Mouse (Mus musculus): ENCODE results near the gene Atp6v0b. TPM values are rescaled to one million over a fixed set of nuclear protein-coding genes. Genes with fewer than 3 reads are reported as not detected.

Gene Atp6v0b
- total and polyA plus RNA-seq, 2 experiments from 2014 or later, result 216 to 356 TPM

DNA sequence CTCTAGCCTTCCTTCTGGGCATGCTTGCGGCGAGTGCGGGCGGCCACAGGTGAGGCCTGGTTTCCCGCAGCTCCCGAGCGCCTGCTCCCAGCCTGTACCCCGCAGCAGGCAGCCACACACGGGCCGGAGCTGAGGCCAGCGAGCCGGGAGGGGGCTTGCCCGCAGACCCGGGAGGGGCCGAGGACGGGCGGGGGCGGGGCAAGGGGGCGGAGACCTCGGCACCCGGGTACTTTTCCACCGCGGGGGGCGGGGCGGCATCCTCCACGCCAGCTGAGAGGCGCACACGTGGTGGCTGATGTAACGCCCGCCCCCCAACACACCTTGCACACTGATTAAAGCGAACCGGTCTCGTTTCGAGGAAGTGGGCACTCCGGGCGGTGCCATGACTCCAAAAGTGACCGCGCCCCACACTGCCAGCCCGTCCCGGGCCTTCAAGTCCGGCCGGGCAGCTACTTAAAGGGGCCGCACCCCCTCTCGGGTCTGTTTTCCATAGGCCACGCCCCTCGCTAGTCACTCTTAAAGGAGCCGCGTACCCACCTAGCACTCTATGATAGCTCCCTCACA, 50.8 kb downstream of the Atp6v0b start:
- H3K4me1 ChIP-seq (ENCODE audit: control insufficient read depth, insufficient read depth), result peaks cover 8% of the 10 kb centered on the region; the same call in 1 of the 2 replicates
- H3K9ac ChIP-seq (replicated peaks; ENCODE audit: low read depth, low read length), result peak overlapping the region; percentile 56; the same call in 1 of the 2 replicates
- ATAC-seq (ENCODE audit: insufficient read depth, low read depth) (peak; percentile 88), DNase-seq (ENCODE audit: low spot score) (peak; percentile 89)
- WGBS, result under 1% methylated on average over 43 of the region's 48 CpGs
- no peak for TF ChIP-seq CTCF (IDR thresholded peaks at IDR 0.05; ENCODE audit: low read depth)
- no peaks in the 10 kb centered on the region for H3K36me3 ChIP-seq (replicated peaks; ENCODE audit: control insufficient read depth, insufficient read depth, low read length)
- peak overlapping the region; percentile 99 for H3K4me2 ChIP-seq (ENCODE audit: low read depth, low read length)
- 0 out of 2 replicates have a peak, but pooled peaks cover 4% of the 10 kb centered on the region for H3K27me3 ChIP-seq (ENCODE audit: control insufficient read depth, insufficient read depth, low read length)
- peak overlapping the region; percentile 58 for H3K27ac ChIP-seq (ENCODE audit: low read depth)
- peak overlapping the region; percentile 76 for H3K4me3 ChIP-seq (ENCODE audit: low read depth, low read length)
- no peaks in the 10 kb centered on the region for H3K9me3 ChIP-seq (replicated peaks; ENCODE audit: control insufficient read depth, low read length)

DNA sequence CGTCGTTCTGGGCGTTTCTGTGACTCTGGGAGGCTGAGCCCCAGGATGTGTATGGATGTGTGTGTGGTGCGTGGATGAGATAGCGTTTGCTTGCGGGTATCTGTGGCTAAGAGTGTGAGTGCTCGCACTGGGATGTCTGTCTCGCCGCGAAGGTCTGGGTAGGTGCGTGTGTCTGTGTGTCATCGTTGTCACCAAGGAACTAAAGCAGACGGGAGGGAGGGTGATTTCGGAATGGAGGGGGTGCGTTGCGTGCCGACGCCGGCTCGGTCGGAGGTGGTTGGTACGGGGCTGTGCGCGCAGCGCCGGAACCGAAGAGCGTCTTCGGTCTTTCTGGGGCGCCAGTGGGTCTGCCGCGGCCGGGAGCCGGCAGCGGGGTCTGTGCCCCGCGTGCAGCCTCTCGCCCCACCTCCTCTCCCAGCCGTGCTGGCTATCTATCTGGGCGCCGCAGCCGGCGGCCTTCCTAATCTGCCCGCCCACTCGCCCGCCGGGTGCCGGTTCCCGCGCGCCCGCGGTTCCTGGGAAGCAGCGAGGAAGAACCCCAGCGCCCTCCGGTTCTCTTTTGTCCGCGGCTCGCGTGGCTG, 51.5 kb downstream of the Atp6v0b start:
- Histone ChIP-seq H3K4me1 (ENCODE audit: control insufficient read depth, insufficient read depth) (peaks cover 8% of the 10 kb centered on the region; the same call in 1 of the 2 replicates), H3K9me3 (replicated peaks; ENCODE audit: control insufficient read depth, low read length) (no peaks in the 10 kb centered on the region), H3K4me2 (ENCODE audit: low read depth, low read length) (peak overlapping the region; percentile 99), H3K27me3 (ENCODE audit: control insufficient read depth, insufficient read depth, low read length) (0 out of 2 replicates have a peak, but pooled peaks cover 4% of the 10 kb centered on the region), H3K27ac (ENCODE audit: low read depth) (peak overlapping the region; percentile 58), H3K9ac (replicated peaks; ENCODE audit: low read depth, low read length) (peak overlapping the region; percentile 56), H3K4me3 (ENCODE audit: low read depth, low read length) (peak overlapping the region; percentile 76), H3K36me3 (replicated peaks; ENCODE audit: control insufficient read depth, insufficient read depth, low read length) (no peaks in the 10 kb centered on the region)
- TF ChIP-seq CTCF (IDR thresholded peaks at IDR 0.05; ENCODE audit: low read depth) (no peak), EP300 (IDR thresholded peaks at IDR 0.05; ENCODE audit: low read depth) (no peak)
- ATAC-seq (ENCODE audit: insufficient read depth, low read depth) (peak; percentile 19), DNase-seq (ENCODE audit: low spot score) (no peak)
- 0% methylated on average over 50 of the region's 60 CpGs for WGBS

DNA sequence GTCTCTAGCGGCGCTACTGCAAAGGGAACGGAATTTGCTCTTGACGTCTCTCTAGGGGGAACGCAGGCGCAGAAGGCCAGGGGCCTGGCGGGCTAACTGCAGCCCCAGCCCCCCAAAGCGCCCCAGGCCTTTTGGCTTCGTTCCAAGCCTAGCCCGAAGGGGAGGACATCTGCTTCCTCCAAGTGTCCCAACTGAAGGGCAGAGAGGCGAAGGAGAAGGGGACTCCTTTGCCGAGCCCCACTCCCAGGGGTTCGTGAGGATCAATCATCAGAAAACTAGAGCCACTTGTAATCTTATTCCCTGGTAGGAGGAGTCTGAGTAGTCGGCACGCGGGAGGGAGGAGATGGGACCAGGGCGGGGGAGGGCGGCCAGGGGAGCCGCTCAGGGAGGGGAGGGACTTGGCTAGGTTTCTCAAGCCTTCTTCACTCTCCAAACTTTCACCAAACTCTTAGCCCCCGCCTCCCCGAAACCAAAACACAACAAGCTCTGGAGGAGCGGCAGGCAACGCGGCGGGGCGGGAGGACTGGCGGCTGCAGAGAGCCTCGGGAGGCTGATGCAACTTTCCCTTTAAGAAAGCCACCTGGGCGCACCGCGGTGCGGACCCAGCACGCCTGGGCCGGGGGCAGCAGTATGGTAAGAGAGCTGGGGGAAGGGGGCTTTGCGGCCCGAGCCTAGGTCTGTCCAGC, 52.1 kb downstream of the Atp6v0b start:
- Histone ChIP-seq H3K9ac (replicated peaks; ENCODE audit: low read depth, low read length) (peak overlapping the region; percentile 56; the same call in 1 of the 2 replicates), H3K27ac (ENCODE audit: low read depth) (no peak overlapping the region; the same call in 1 of the 2 replicates), H3K4me1 (ENCODE audit: control insufficient read depth, insufficient read depth) (peaks cover 15% of the 10 kb centered on the region), H3K4me3 (ENCODE audit: low read depth, low read length) (peak overlapping the region; percentile 76), H3K36me3 (replicated peaks; ENCODE audit: control insufficient read depth, insufficient read depth, low read length) (no peaks in the 10 kb centered on the region), H3K9me3 (replicated peaks; ENCODE audit: control insufficient read depth, low read length) (no peaks in the 10 kb centered on the region), H3K4me2 (ENCODE audit: low read depth, low read length) (peak overlapping the region; percentile 99), H3K27me3 (ENCODE audit: control insufficient read depth, insufficient read depth, low read length) (0 out of 2 replicates have a peak, but pooled peaks cover 4% of the 10 kb centered on the region)
- DNase-seq (ENCODE audit: low spot score) (peak; percentile 49), ATAC-seq (ENCODE audit: insufficient read depth, low read depth) (peak; percentile 10; the same call in 1 of the 2 replicates)
- TF ChIP-seq CTCF (IDR thresholded peaks at IDR 0.05; ENCODE audit: low read depth), result no peak
- TF ChIP-seq EP300 (IDR thresholded peaks at IDR 0.05; ENCODE audit: low read depth), result no peak
- WGBS, result 3% methylated on average over 36 of the region's 36 CpGs

- H3K4me1 ChIP-seq (ENCODE audit: control insufficient read depth, insufficient read depth), result peaks cover 18% of the 10 kb centered on the region
- DNase-seq (ENCODE audit: low spot score) (no peak), ATAC-seq (ENCODE audit: insufficient read depth, low read depth) (no peak)
- WGBS, result 37% methylated on average over 3 of the region's 3 CpGs
- no peaks in the 10 kb centered on the region for H3K9me3 ChIP-seq (replicated peaks; ENCODE audit: control insufficient read depth, low read length)
- H3K27me3 ChIP-seq (ENCODE audit: control insufficient read depth, insufficient read depth, low read length), result 0 out of 2 replicates have a peak, but pooled peaks cover 4% of the 10 kb centered on the region
- H3K27ac ChIP-seq (ENCODE audit: low read depth), result no peak within 1 kb of the TSS; the same call in 1 of the 2 replicates
- H3K4me2 ChIP-seq (ENCODE audit: low read depth, low read length), result peak within 1 kb of the TSS; percentile 99
- H3K4me3 ChIP-seq (ENCODE audit: low read depth, low read length), result peak within 1 kb of the TSS; percentile 76
- H3K9ac ChIP-seq (replicated peaks; ENCODE audit: low read depth, low read length), result peak within 1 kb of the TSS; percentile 56; the same call in 1 of the 2 replicates
- TF ChIP-seq EP300 (IDR thresholded peaks at IDR 0.05; ENCODE audit: low read depth) (no peak), CTCF (IDR thresholded peaks at IDR 0.05; ENCODE audit: low read depth) (no peak)
- H3K36me3 ChIP-seq (replicated peaks; ENCODE audit: control insufficient read depth, insufficient read depth, low read length), result no peaks in the 10 kb centered on the region
Measured at GRCm38 (mm10) chr4:117834457-117834844, 52.7 kb downstream of the Atp6v0b start, which contains the start of gene Slc6a9. Gene Slc6a9 (plus strand): TSS chr4:117834506.

Other genes starting within 250 kb of the Atp6v0b start
- 42.1 and 50.4 TPM in 2 replicates for gene Dmap1, start 205.1 kb downstream of the Atp6v0b start, total RNA-seq (2014; rRNA removed; ENCODE audit: low replicate concordance)
- gene Dmap1, start 205.1 kb downstream of the Atp6v0b start, polyA plus RNA-seq (2015; fragmentation: Nextera tagmentation; extraction: Ambion mirVana), result 32.1 and 32.6 TPM in 2 replicates
- gene Gm12845, start 162.9 kb downstream of the Atp6v0b start, total RNA-seq (2014; rRNA removed; ENCODE audit: low replicate concordance), result not detected in 2 replicates
- gene Gm12845, start 162.9 kb downstream of the Atp6v0b start, polyA plus RNA-seq (2015; fragmentation: Nextera tagmentation; extraction: Ambion mirVana), result not detected in 2 replicates
- gene Klf17, start 121.7 kb downstream of the Atp6v0b start, total RNA-seq (2014; rRNA removed; ENCODE audit: low replicate concordance), result not detected in 2 replicates
- not detected in 2 replicates for gene Klf17, start 121.7 kb downstream of the Atp6v0b start, polyA plus RNA-seq (2015; fragmentation: Nextera tagmentation; extraction: Ambion mirVana)
- 2.1 and 3.6 TPM in 2 replicates for gene Slc6a9, start 52.8 kb downstream of the Atp6v0b start, total RNA-seq (2014; rRNA removed; ENCODE audit: low replicate concordance)
- 1.7 and 2.0 TPM in 2 replicates for gene Slc6a9, start 52.8 kb downstream of the Atp6v0b start, polyA plus RNA-seq (2015; fragmentation: Nextera tagmentation; extraction: Ambion mirVana)
- 1.4 and 1.6 TPM in 2 replicates for gene Ccdc24, start 14.8 kb downstream of the Atp6v0b start, total RNA-seq (2014; rRNA removed; ENCODE audit: low replicate concordance)
- 0.27 and 0.45 TPM in 2 replicates for gene Ccdc24, start 14.8 kb downstream of the Atp6v0b start, polyA plus RNA-seq (2015; fragmentation: Nextera tagmentation; extraction: Ambion mirVana)
- gene B4galt2, start 3.8 kb downstream of the Atp6v0b start, total RNA-seq (2014; rRNA removed; ENCODE audit: low replicate concordance), result 33.0 and 35.9 TPM in 2 replicates
- 5.9 and 6.1 TPM in 2 replicates for gene B4galt2, start 3.8 kb downstream of the Atp6v0b start, polyA plus RNA-seq (2015; fragmentation: Nextera tagmentation; extraction: Ambion mirVana)
- 10.2 and 14.8 TPM in 2 replicates for gene Dph2, start 4.7 kb upstream of the Atp6v0b start, total RNA-seq (2014; rRNA removed; ENCODE audit: low replicate concordance)
- 6.1 and 7.2 TPM in 2 replicates for gene Dph2, start 4.7 kb upstream of the Atp6v0b start, polyA plus RNA-seq (2015; fragmentation: Nextera tagmentation; extraction: Ambion mirVana)
- gene Ipo13, start 27.7 kb upstream of the Atp6v0b start, total RNA-seq (2014; rRNA removed; ENCODE audit: low replicate concordance), result 23.3 and 23.5 TPM in 2 replicates
- gene Ipo13, start 27.7 kb upstream of the Atp6v0b start, polyA plus RNA-seq (2015; fragmentation: Nextera tagmentation; extraction: Ambion mirVana), result 30.3 and 31.8 TPM in 2 replicates
- not detected in 2 replicates for gene Artn, start 42.4 kb upstream of the Atp6v0b start, total RNA-seq (2014; rRNA removed; ENCODE audit: low replicate concordance)
- gene Artn, start 42.4 kb upstream of the Atp6v0b start, polyA plus RNA-seq (2015; fragmentation: Nextera tagmentation; extraction: Ambion mirVana), result 0.14 and 0.16 TPM in 2 replicates
- 37.0 and 44.5 TPM in 2 replicates for gene St3gal3, start 247.6 kb upstream of the Atp6v0b start, total RNA-seq (2014; rRNA removed; ENCODE audit: low replicate concordance)
- gene St3gal3, start 247.6 kb upstream of the Atp6v0b start, polyA plus RNA-seq (2015; fragmentation: Nextera tagmentation; extraction: Ambion mirVana), result 6.7 and 8.2 TPM in 2 replicates

All from heart, postnatal 0 days (tissue).